Mouse (Mus musculus) yolk sac, embryonic 10.5 days (tissue): ENCODE results near the gene Sik3.
A peak's percentile ranks its signal among the peaks of the same experiment; 100 is the strongest.
"Not testable (repeated sequence)": the region's sequence is repeated elsewhere in the genome, so short reads cannot be mapped to it uniquely, and the experiment has no call there.

ENCODE experiments used
- DNase-seq: peaks from one replicate; pipeline ENCODE4 v3.0.0-alpha.2; 2017; ENCODE audit warnings: low spot score

The Sik3 gene

DNA sequence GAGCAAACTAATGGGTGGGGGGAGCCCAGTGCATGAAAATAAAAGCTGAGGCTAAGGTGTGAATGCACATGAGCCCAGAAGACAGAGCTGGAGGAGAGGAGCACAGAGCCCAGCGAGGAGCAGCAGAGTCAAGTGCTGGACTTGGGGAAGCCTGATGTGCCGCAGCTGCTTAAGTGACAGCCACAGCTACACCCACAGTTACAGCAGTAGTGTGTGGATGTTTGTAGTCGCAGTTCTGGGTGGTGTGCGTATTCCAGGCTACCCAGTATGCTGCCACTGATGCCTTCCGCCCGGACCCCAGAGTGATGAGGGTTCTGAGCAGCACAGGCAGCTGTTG lies 139.1 kb downstream of the Sik3 start:
- DNase-seq: no peak

DNA sequence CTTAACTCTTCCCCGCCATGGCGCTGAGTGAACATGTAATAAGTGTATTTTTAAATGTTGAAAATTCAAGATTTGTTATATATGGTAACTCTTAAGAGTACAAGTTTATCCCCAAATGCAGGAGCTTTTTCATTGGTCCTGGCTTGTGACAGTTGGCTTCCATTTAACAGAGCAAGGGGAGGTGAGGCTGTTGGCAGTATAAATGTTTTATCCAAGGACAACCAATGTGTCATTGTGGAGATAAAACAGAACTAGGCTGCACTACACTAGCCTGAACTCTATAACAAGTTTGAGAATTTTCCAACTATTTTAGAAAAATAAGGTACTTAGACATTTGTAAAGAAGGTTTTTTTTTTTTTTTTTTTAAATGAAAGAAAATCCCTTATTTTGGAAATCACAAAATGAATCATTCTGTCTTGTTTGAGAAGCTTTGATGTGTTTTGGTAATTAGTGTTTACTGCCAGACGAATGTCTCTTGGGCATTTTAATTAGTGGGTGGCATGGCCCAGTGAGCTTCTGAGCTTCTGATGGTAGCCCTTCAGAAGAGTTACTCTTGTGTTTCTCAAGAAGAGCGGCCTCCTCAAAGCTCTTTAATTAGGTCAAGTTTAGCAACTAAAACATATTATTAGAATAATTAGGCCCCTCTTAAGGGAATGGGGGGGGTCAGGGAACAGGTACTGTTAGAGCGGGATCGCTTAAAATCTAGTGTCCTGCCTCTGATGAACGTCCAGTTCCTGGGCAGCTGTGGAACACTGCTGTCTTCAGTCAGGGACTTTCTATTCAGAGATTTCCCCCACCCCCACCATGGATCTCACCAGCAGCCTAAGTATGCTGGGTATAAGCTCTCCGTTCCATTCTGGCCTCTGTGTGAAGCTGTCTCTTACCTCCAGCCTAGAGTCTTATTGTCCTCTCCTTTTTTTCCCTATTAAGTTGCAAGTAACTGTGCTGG lies 139.7 kb downstream of the Sik3 start:
- no peak for DNase-seq

DNA sequence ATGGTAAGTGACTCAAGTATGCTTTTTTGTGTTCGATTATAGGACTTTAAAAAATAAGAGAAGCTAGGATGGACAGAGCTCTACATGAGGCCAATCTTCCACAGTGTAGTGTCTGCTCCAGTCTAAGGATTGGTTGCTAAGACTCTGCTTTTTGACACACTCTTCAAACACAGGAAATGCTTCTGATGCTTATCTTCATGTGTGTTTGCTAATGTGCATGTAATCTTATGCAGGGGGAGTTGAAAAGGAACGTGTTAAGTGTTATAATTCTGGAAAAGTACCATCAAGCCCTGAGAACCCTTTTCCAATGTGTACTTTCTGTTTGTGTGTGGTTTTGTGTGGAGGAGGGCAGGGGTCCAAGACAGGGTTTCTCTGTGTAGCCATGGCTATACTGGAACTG lies 141.8 kb downstream of the Sik3 start:
- no peak for DNase-seq

DNA sequence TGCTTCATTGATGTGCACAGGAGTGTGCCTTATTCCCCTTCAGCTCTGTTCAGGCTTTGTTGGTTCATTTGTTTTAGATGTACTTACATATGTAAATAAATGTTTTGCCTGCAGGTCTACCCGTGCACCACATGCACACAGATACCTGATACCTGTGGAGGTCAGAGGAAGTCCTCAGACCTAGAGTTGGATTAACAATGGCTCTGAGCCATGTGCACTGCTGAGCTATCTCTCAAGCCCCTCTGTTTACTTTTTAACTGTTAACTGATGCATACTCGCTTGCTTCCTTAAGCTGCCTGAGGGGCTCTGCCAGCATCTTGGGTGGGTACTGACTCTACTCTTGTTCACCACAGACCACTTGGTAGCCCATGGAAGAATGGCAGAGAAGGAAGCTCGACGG lies 142.4 kb downstream of the Sik3 start:
- no peak for DNase-seq

DNA sequence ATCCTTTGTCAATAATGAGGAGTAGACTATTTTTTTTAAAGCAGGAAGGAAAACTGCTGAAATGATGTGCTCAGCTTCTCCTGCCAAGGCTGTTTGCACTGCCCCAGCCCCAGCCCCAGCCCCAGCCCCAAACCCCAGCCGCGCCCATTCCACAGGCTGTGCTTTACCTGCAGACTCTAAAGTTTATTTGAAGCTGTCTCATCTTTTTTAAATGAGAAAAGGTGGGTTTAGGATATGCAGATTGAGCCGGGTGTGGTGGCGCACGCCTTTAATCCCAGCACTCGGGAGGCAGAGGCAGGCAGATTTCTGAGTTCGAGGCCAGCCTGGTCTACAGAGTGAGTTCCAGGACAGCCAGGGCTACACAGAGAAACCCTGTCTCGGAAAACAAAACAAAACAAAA lies 143.2 kb downstream of the Sik3 start:
- DNase-seq: not testable (repeated sequence)

DNA sequence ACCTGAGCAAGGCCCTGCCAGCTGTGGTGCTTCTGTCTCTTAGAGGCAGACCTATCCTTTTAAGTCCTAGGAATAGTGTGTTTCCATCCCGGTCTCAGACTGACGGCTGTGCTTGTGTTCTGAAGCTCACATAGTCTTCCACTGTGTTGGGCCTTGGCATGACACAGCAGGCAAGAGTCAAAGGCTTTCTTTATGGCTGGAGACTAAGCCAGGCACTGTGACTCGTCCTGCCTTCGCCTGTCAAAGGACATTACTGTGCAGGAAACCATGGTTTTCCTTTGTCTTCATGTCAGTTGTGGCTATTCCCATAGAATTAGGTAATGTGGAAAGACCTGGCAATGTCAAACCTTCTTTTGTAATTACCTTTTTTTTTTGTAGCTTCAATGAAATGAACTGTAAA lies 144.1 kb downstream of the Sik3 start:
- no peak for DNase-seq

DNA sequence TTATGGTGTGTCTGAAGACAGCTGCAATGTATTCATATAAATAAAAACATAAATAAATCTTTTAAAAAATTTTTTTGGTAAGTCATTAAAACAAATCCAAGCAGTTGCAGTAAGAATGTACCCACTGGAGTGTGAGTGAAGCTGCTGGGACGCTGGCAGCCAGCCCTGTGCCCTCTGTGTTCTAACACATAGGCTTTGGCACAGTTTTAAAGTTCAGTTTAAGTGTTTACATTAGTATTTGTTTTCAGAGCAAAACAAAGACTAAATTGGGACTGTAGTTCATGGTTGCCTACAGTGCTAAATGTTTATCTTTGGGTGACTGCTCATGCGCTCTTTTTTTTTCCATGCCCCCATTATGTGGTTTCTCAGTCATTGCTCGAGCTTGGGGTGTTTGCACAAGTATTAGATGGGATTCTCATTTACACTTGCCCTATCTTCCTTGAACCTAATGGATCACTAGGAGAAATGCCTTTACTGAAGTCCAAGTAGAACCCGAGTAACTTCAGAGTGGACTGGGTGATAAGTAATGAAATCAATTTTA lies 145.7 kb downstream of the Sik3 start:
- no peak for DNase-seq

DNA sequence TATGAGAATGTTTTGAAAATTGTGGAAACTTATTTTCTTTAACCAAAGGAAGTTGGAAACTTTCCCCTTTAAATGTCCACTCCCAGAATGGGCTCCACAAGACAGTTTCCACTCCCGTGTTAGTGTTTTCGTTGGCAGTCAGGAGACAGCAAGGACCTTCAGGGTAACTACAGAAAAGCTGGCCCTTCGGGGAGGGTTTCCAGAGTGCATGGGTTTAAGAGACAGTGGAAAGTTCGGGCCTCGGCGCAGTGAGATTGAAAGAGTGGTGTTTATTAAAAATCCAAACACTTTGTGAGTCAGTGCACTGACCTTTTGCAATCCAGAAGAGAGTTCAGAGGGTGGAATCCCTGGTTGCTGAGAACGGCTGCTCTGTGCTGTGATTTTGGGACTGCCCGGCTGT lies 150.8 kb downstream of the Sik3 start:
- no peak for DNase-seq

DNA sequence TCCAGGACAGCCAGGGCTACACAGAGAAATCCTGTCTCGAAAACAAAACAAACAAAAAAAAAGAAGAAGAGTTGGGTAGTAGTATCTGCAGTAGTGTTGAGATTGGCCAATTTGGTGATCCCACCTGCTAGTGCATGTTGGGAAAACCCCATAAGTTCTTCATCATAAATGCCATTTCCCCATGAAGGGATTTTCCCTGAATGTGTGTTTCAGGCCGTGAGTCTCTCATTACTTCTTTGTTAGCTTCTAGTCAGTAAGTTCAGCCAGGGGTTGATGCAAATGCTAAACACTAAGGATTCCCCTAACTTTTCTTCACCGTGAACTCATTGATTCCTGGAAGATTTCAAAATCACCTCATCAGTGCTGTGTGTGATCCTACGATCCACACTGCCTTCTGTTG lies 156.2 kb downstream of the Sik3 start:
- no peak for DNase-seq

DNA sequence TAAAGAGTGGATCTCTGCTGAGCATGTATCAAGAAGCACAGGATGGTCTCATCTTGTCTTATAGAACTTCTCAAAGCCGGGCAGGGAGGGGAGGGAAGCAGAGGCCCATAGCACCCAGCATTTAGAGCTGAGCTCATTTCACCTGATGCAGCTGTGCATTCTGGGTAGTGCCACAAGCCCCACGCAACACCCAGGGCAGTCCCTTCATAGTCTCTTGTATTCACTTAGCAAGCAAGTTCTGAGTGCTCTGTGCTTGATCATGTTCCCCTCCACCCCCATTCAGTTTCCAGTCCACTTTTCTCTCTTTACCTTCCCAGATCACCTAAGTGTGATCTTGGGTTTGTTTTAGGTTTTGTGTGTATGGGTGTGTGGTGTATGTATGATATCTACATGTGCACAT lies 159.6 kb downstream of the Sik3 start:
- no peak for DNase-seq

DNA sequence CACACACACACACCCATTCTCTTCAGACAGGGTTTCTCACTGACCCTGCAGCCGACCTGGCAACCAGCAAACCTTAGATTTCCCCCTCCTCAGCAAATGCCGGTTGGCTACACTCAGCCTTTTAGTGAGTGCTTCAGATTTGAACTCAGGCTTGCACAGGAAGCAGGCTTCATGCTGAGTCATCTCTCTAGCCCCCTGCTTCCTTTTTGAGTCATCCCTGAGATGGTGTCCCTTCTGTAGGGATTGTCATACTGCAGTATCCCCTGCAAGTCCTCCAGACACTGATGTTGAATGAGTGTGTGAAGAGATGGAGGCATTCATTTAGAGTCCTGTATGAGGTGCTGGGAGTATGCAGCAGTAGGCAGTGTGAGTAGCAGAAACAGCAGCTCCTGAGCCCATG lies 160.3 kb downstream of the Sik3 start:
- DNase-seq: no peak

DNA sequence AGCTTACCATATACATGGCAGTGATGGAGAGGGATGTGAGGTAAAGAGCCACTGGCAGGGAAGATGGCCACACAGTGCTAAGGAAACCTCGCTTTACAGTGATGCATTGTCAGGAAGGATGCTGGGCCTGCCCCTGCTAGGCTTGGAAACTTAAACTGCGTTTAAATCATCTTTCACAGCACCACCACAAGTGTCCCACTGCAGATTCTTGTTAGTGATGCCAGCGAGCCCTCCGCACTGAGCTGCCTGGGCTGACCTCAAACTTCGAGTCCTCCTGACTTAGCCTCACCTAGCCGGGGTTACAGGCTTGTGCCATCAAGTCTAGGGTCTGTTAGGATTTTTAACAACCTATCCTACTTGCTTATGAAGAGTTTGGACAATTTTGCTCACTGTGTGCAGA lies 161.3 kb downstream of the Sik3 start:
- DNase-seq: no peak

DNA sequence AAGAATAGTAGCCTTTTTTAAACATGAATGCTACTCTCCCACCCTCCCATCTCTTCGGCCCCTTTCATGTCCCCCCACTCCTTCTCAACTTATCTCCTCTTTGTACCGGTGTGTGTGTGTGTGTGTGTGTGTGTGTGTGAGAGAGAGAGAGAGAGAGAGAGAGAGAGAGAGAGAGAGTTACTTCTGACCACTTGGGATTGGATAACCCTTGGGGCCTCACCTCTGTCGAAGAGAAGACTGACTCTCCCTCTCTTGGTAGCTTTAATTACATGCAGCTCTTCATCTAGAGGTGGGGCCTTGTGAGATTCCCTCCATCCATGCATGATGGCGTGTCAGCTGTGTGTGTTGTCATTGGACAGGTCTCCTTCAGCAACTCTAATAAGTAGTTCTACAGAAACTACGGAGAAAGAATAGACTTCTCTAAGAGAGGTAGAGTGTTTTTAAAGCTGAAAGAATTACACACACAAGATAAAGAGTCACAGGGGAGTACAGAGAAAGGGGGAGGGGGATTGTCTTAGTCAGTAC lies 162.2 kb downstream of the Sik3 start:
- DNase-seq: no peak

DNA sequence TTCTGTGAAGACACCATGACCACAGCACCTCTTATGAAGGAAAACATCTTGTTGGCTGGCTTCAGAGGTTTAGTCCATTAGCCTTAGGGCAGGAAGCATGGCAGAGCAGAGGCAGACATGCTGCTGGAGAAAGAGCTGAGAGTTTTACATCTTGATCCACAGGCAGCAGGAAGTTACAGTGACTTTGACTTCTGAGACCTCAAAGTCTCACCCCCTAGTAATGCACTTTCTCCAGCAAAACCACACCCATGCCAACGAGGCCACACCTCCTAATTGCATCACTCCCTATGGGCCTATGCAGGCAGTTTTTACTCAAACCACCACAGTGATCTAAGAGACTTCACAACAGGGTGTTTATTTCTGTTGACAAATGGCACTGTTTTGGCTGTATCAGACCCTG lies 162.7 kb downstream of the Sik3 start:
- peak; percentile 33 for DNase-seq

DNA sequence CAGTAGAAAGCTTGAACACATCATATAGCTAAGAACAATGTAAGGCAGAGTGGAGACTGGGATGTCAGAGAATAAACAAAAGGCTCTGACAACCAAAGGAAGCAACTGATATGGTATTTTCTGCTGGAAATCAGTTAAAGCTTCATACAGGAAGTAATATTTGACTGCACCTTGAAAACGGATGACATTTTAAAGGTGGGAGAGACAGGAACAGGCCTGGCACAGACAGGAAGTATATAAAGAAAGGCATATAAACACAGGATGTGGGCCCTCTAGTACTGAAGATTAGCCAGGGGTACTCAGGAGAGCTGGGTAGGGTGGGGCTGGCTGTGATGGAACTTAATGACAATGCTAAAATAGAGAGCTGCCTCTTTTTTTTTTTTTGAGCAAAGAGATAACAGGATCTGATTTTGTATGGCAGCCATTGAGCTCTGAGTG lies 163.3 kb downstream of the Sik3 start:
- no peak for DNase-seq

DNA sequence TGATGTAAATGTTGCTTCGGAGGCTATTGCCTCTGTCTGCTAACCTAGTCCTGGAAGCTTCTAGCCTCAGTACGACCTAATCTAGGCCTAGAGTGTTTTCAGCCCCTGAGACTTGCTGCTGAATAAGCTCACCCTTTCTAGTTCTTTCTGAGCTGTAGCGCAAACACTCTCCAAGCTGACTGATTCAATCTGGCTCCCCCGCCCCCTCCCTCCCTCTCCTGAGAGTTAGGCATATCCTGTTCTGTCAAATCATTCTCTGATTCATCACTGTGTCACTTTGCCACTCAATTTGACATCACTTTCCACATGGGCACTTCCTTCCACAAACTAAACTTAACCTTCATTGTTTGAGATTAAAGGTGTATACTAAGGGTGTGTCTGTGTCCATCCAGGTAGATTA lies 164.0 kb downstream of the Sik3 start:
- DNase-seq: no peak

DNA sequence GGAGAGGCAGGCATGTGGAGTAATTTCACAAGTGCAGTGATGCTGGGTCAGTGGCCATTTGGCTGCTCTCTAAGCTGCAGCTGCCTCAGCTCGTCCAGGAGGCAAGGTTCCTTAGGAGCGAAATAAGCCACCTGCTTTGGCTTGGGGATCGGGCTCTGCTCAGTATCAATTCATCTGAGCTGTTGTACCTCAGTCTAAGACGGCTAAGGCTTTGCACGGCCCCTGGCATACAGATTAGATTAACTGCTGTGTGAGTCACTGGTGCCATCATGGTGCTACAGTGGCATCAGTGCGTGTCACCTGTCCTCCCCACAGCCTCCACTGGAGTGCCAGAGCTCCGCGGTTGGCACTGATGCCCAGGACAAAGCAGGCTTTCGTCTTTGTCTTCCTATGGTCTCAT lies 166.0 kb downstream of the Sik3 start:
- DNase-seq: no peak

DNA sequence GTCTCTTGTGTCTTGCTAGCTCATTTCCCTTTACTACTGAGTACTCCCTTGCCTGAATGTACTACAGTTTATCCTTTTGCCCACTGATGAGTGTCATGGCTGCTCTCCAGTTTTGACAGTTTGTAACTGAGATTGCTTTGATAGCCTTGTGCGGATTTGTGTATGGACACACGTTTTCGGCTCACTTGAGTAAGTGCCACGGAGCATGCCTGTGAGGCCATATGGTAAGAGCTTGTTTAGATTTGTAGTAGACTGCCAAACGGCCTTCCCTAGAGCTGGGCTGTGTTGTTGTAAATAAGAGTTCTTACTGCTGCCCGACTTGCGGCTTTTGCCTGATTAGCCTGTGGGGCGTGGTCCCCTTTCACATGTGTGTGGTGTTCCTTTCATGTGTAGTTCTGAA lies 168.7 kb downstream of the Sik3 start:
- DNase-seq: no peak

DNA sequence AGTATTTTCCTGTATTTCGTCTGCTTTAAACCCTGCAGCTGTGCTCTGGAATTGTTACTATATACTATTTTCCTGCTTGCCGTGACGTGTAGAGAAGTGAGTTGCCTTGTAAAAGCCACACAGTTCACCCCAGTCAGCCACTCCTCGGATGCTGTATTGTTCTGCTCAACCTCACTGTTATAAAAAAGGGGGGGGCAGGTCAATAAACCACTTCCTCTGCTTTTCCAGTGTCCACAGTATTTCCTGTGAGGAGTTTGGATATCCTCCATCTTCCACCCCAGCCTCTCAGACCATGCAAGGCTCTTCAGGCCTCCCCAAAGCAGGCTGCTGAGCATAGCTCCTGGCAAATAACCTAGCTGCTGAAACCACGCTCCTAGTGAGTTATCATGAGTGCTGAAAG lies 171.9 kb downstream of the Sik3 start:
- no peak for DNase-seq

DNA sequence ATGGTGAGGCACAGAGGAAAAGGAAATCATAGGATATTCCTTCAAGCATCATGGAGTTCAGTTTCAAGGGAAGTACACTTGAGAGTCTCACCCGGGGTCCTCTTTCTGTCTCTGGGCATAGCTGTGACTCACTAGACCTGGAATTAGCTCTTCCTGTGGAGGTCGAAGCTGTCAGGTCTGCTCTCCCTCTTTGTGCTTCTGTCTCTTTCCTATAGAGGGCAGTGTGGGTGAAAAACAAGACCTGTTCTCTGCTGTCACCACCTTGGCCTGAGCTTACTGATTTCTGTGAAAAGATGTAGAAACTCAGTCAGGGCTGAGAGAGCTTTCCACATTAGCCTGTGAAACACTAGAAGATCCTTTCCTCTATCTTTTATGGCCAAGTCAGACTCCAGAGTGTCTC lies 172.6 kb downstream of the Sik3 start:
- DNase-seq: peak; percentile 51

DNA sequence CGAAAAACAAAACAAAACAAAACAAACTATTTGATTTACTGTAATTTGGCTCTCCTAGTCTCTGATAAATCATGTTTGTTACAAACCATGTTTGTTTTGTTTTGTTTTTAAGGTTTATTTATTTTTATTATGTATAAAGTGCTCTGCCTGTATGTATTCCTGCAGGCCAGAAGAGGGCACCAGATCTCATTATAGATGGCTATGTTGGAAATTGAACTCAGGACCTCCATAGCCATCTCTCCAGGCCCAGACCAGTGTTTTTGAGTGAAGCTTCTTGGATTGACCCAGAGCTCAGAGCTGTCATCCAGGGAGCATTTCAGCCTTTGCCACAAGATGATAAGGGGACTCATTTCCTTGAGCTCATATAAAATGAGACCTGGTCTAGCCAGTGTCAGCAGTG lies 173.8 kb downstream of the Sik3 start:
- DNase-seq: no peak

DNA sequence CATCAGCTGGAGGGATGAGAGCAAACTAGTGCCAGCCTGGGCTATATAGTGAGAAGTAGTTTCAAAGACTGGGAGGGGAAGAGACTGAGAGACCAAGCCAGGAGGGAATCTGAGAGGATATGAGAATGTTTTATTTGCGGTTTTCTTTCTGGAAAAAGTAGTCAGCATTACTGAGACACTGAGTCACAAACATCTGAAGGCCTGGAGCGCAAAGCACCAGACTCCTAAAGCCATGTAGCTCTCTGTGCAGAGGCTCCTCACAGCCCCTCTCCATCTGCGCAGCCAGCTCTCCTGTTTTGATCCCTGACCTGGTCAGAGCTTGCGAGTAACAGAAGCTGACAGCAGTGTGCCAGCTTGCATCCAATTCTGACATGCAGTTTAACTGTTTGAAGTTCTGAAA lies 175.8 kb downstream of the Sik3 start:
- DNase-seq: no peak

DNA sequence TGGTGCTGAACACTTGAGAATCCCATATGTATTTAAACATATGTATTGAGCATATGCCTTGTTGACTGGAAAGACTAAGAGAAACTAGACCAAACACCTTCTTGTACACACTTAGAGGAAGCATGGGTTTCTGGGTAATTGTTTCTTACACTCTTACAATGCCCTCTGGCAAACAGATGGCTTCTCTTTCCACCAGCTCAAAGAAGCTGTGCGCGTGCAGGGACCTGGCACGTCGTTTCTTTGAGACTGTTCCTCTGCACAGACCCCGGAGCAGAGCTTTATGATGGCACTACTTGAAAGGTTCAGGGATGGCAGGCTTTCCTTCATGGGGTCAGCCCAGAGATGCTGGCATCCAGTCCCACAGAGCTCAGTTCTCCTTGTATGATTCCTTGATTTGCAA lies 176.3 kb downstream of the Sik3 start:
- no peak for DNase-seq

DNA sequence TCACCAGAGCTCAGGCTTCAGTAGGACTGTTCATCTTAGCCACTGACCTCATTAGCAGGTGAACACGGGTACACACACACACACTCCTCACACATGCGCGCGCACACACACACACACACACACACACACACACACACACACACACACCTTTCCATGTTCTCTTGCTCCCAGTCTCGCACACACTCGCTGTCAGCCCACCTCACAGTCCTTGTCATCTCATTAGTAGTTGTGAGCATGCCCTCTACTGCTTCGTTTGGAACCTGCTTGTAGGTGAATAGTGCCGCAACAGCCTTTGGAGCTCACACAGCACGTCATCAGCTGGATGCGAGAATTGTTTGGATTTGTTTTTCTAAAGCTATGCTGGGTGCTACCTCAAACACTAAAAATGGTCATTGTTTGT lies 176.8 kb downstream of the Sik3 start:
- DNase-seq: no peak
